Mouse (Mus musculus) small intestine, adult 2 months (tissue): ENCODE results near the gene Acot7. TPM values are rescaled to one million over a fixed set of nuclear protein-coding genes. Genes with fewer than 3 reads are reported as not detected.

Experiments
- H3K27ac ChIP-seq: fragments of 200-500 bp; 2 replicates; pipeline ENCODE4 v1.5.1; 2012; ENCODE audit warnings: low read depth, low read length, control low read depth, inconsistent platforms; ENCODE audit not compliant: insufficient read depth
- H3K27me3 ChIP-seq: fragments of 200-500 bp; 2 replicates; pipeline ENCODE4 v1.6.1; 2012; ENCODE audit warnings: mild to moderate bottlenecking, moderate library complexity, low read length, inconsistent platforms; ENCODE audit not compliant: control insufficient read depth, insufficient read depth
- H3K36me3 ChIP-seq: fragments of 200-500 bp; 2 replicates; pipeline ENCODE4 v1.6.1; 2012; ENCODE audit warnings: mild to moderate bottlenecking, low read length, control low read depth, inconsistent platforms; ENCODE audit not compliant: control insufficient read depth, insufficient read depth
- H3K4me1 ChIP-seq: fragments of 200-500 bp; 2 replicates; pipeline ENCODE4 v1.6.1; 2012; ENCODE audit warnings: low read length, inconsistent platforms, mixed read lengths; ENCODE audit not compliant: control insufficient read depth, insufficient read depth, insufficient read length
- H3K4me3 ChIP-seq: fragments of 200-500 bp; 2 replicates; pipeline ENCODE4 v1.5.1; 2012; ENCODE audit warnings: low read depth, mild to moderate bottlenecking, control low read depth, inconsistent platforms, low read length, moderate library complexity
- CTCF ChIP-seq: fragments of 200-500 bp; IDR thresholded peaks from 2 replicates; pipeline ENCODE4 v1.5.1; 2012; ENCODE audit warnings: low read depth, mild to moderate bottlenecking, control low read depth, inconsistent platforms, low read length, moderate library complexity, mixed read lengths; ENCODE audit not compliant: insufficient replicate concordance, insufficient read length; ENCODE audit errors: extremely low read depth
- POLR2A ChIP-seq: fragments of 200-500 bp; IDR thresholded peaks from 2 replicates; pipeline ENCODE4 v1.6.1; 2012; ENCODE audit warnings: low read depth, mild to moderate bottlenecking, control low read depth, inconsistent platforms, low read length, moderate library complexity
- WGBS: fragments of 180-500 bp; shearing (Covaris S2); methylation state at CpG from one replicate; pipeline ENCODE4 v1.1.7; 2018; 5-methylcytosine and 5-hydroxymethylcytosine counted together
- polyA plus RNA-seq: library from polyadenylated mRNA; depleted of rRNA; stranded (reverse); fragments of >200 nt; gene quantifications from 2 replicates; pipeline ENCODE4 v1.2.3, GENCODE M21; 2012

Acot7 gene
- polyA plus RNA-seq, 1 experiment, result 33.4 TPM

DNA sequence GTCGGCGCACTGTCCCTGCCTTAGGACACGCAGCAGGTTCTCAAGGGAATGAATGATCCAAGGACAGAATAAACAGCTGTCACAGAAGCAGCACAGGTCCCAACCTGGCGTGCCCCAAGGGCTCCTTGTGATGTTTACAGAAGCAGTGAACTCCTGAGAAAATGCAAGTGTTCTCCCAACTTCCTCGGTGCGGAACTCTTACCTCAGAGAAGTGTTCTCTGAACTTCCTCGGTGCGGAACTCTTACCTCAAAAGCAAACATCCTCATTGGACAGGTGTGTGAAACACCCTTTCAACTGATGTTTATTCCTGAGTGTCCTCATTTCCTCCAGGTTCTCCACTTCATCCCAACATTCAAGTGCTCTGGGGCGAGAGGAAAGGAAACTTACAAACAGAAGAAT is 4.0 kb upstream of the Acot7 start:
- 62% methylated on average over 9 of the region's 9 CpGs for WGBS
- Histone ChIP-seq H3K36me3 (no peaks in the 10 kb centered on the region), H3K27me3 (no peaks in the 10 kb centered on the region), H3K27ac (no peak overlapping the region), H3K4me3 (no peak overlapping the region), H3K4me1 (peaks cover 5% of the 10 kb centered on the region; the same call in 1 of the 2 replicates)
- no peak for TF ChIP-seq POLR2A
- no peak for TF ChIP-seq CTCF

DNA sequence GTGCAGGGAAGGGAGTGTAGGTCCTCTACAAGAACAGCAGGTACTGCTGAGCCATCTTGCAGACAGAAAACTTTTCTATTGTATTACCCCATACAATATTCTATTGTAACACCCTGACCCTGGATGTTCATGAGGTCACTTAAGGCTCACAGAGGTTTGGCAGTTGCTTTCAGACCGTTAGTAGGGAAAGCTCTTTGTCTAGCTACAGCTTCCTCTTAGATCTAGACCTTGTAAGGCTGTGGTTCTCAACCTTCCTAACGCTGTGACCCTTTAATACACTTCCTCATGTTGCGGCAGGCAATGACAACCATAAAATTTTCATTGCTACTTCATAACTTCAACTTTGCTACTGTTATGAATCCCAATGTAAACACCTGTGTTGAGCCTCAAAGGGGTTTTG is 1.3 kb upstream of the Acot7 start:
- TF ChIP-seq POLR2A (no peak), CTCF (no peak)

DNA sequence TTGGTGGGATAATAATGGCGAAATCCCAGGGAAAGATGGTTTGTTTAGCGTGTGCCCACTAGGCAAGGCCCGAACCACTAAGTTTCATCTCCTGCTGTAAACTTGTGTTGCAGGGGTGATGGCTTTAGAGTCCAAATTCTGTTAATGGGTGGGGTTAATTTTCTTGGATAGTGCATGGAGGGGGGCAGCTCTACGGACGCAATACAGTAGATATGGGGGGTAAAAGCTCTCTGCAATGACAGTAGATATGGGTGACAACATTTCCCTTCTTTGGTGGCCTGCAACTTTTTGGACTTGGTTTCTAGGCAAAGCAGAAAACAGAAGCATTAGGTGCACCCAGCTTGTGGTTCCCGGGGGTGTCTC is 779 bp upstream of the Acot7 start:
- Histone ChIP-seq H3K36me3 (no peaks in the 10 kb centered on the region), H3K27me3 (no peaks in the 10 kb centered on the region), H3K27ac (peak overlapping the region; percentile 59), H3K4me3 (peak overlapping the region; percentile 85), H3K4me1 (peaks cover 7% of the 10 kb centered on the region; the same call in 1 of the 2 replicates)
- WGBS, result 31% methylated on average over 6 of the region's 6 CpGs
- TF ChIP-seq CTCF, result no peak
- TF ChIP-seq POLR2A, result no peak

More for the DNA sequence above, 1.3 kb upstream of the Acot7 start:
- 26% methylated on average over 3 of the region's 3 CpGs for WGBS
- no peaks in the 10 kb centered on the region for H3K27me3 ChIP-seq
- no peak overlapping the region for H3K4me3 ChIP-seq
- no peaks in the 10 kb centered on the region for H3K36me3 ChIP-seq
- peak overlapping the region; percentile 59; the same call in 1 of the 2 replicates for H3K27ac ChIP-seq
- peaks cover 7% of the 10 kb centered on the region; the same call in 1 of the 2 replicates for H3K4me1 ChIP-seq

- H3K4me1 ChIP-seq, result peaks cover 7% of the 10 kb centered on the region; the same call in 1 of the 2 replicates
- WGBS, result under 1% methylated on average over 35 of the region's 35 CpGs
- H3K27ac ChIP-seq, result peak overlapping the region; percentile 39; the same call in 1 of the 2 replicates
- H3K27me3 ChIP-seq, result no peaks in the 10 kb centered on the region
- H3K36me3 ChIP-seq, result no peaks in the 10 kb centered on the region
- peak overlapping the region; percentile 85 for H3K4me3 ChIP-seq
- TF ChIP-seq POLR2A (no peak), CTCF (no peak)
Measured at GRCm38 (mm10) chr4:152178344-152178864, 470 bp downstream of the Acot7 start.

GRCm38 (mm10) chr4:152178916-152179705 is 1.2 kb downstream of the Acot7 start:
- Histone ChIP-seq H3K4me1 (peaks cover 7% of the 10 kb centered on the region; the same call in 1 of the 2 replicates), H3K4me3 (peak overlapping the region; percentile 85), H3K36me3 (0 out of 2 replicates have a peak, but pooled peaks cover 2% of the 10 kb centered on the region), H3K27ac (peak overlapping the region; percentile 39; the same call in 1 of the 2 replicates), H3K27me3 (no peaks in the 10 kb centered on the region)
- TF ChIP-seq POLR2A, result no peak
- no peak for TF ChIP-seq CTCF
- 16% methylated on average over 16 of the region's 16 CpGs for WGBS

DNA sequence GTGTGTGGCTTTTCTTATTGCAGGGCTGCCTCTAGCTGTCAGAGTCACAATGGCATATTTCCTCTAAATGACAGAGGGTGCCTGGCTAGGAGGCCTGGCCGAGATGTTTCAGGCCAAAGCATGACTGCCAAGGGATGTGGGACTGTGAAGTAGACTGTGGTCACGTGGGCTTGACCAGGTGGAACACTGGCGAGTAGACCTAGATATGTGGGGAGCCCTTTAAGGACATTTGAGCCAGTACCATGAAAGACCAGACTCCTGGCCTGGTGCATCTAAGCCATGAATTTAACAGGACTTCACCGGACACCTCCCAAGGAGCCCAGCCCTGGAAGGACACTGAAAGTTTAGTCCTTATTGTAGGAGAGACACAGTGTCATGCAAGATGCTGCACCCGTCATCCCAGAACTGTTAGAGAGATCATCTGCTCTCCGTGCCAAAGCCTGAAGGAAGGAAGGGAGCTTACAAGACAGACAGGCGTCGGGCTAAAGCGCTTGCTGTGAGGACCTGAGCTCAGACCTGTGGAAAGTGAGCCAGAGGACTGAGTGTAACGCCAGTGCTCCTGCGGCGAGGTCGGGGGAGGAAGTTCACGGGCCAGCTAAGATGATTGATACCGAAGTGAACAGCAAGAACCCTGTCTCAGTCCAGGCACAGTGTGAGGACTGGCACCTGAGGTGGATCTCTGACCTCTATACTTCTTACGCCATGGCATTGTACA is 2.2 kb downstream of the Acot7 start:
- TF ChIP-seq POLR2A, result no peak
- TF ChIP-seq CTCF, result no peak
- Histone ChIP-seq H3K4me3 (no peak overlapping the region), H3K4me1 (peaks cover 9% of the 10 kb centered on the region; the same call in 1 of the 2 replicates), H3K27me3 (no peaks in the 10 kb centered on the region), H3K27ac (no peak overlapping the region), H3K36me3 (0 out of 2 replicates have a peak, but pooled peaks cover 2% of the 10 kb centered on the region)
- 87% methylated on average over 16 of the region's 16 CpGs for WGBS
